Mouse (Mus musculus) hindbrain, embryonic 11.5 days (tissue): Measurements from ENCODE around the gene Mc3r. TPM values are rescaled to one million over a fixed set of nuclear protein-coding genes. Genes with fewer than 3 reads are reported as not detected.

Source experiments
- ATAC-seq: fragments of 200-750 bp; cut with Nextera tagmentation; 2 replicates; pipeline ENCODE4 v1.8.0; 2017; ENCODE audit warnings: mild to moderate bottlenecking, moderate TSS enrichment, moderate library complexity; ENCODE audit not compliant: low FRiP score
- DNase-seq: peaks from one replicate; pipeline ENCODE4 v3.0.0-alpha.2; 2015; ENCODE audit warnings: low spot score
- H3K27ac ChIP-seq: fragments of 300-500 bp; sonication (generic); 2 replicates; pipeline ENCODE4 v1.5.1; 2014; ENCODE audit warnings: mild to moderate bottlenecking, low read depth, low read length
- H3K27me3 ChIP-seq: fragments of 300-500 bp; sonication (generic); 2 replicates; pipeline ENCODE4 v1.6.1; 2014; ENCODE audit warnings: mild to moderate bottlenecking, low read length, moderate library complexity, mixed read lengths; ENCODE audit not compliant: control insufficient read depth, insufficient read depth
- H3K36me3 ChIP-seq: fragments of 300-500 bp; sonication (generic); 2 replicates; pipeline ENCODE4 v1.6.1; 2014; ENCODE audit warnings: mild to moderate bottlenecking, low read length, moderate library complexity, mixed read lengths; ENCODE audit not compliant: control insufficient read depth, insufficient read depth
- H3K4me1 ChIP-seq: fragments of 300-500 bp; sonication (generic); replicated peaks from 2 replicates; pipeline ENCODE4 v1.6.1; 2014; ENCODE audit warnings: low read length, mixed read lengths; ENCODE audit not compliant: control insufficient read depth, insufficient read depth
- H3K4me2 ChIP-seq: fragments of 300-500 bp; sonication (generic); replicated peaks from 2 replicates; pipeline ENCODE4 v1.6.1; 2014; ENCODE audit warnings: mild to moderate bottlenecking, low read depth, low read length
- H3K4me3 ChIP-seq: fragments of 300-500 bp; sonication (generic); 2 replicates; pipeline ENCODE4 v1.5.1; 2014; ENCODE audit warnings: low read depth, low read length
- H3K9ac ChIP-seq: fragments of 300-500 bp; sonication (generic); 2 replicates; pipeline ENCODE4 v1.6.1; 2014; ENCODE audit warnings: low read depth, low read length
- H3K9me3 ChIP-seq: fragments of 300-500 bp; sonication (generic); 2 replicates; pipeline ENCODE4 v1.6.1; 2016; ENCODE audit warnings: low read length; ENCODE audit not compliant: control insufficient read depth
- WGBS: fragments of 180-500 bp; shearing (Covaris S2); extraction: QIAGEN DNeasy Blood & Tissue Kit; methylation state at CpG from one replicate; pipeline ENCODE4 v1.1.7; 2014; 5-methylcytosine and 5-hydroxymethylcytosine counted together
- polyA plus RNA-seq: library from polyadenylated mRNA; unstranded; fragments of >200 nt; fragmentation: Nextera tagmentation; extraction: Ambion mirVana; gene quantifications from 2 replicates; pipeline ENCODE4 v1.2.1, GENCODE M21; 2014

Gene Mc3r
- polyA plus RNA-seq, 1 experiment from 2014 or later: not detected

- ATAC-seq (no peak), DNase-seq (no peak)
- Histone ChIP-seq H3K4me2 (no peak overlapping the region), H3K9me3 (no peaks in the 10 kb centered on the region), H3K4me1 (no peaks in the 10 kb centered on the region), H3K4me3 (no peak overlapping the region), H3K9ac (no peak overlapping the region), H3K36me3 (no peaks in the 10 kb centered on the region), H3K27ac (no peak overlapping the region), H3K27me3 (no peaks in the 10 kb centered on the region)
- WGBS: 57% methylated on average over 5 of the region's 5 CpGs
These were observed 29.1 kb upstream of the Mc3r start for GRCm38 (mm10) chr2:172219186-172219585.

- H3K9ac ChIP-seq: no peak overlapping the region
- no peak overlapping the region for H3K4me2 ChIP-seq
- no peaks in the 10 kb centered on the region for H3K9me3 ChIP-seq
- 9% methylated on average over 16 of the region's 16 CpGs for WGBS
- H3K27me3 ChIP-seq: no peaks in the 10 kb centered on the region
- DNase-seq (peak; percentile 93), ATAC-seq (no peak; the same call in 1 of the 2 replicates)
- H3K27ac ChIP-seq: no peak overlapping the region
- no peak overlapping the region for H3K4me3 ChIP-seq
- no peaks in the 10 kb centered on the region for H3K36me3 ChIP-seq
- no peaks in the 10 kb centered on the region for H3K4me1 ChIP-seq
These were observed 26.5 kb upstream of the Mc3r start for GRCm38 (mm10) chr2:172221656-172222393.

DNA sequence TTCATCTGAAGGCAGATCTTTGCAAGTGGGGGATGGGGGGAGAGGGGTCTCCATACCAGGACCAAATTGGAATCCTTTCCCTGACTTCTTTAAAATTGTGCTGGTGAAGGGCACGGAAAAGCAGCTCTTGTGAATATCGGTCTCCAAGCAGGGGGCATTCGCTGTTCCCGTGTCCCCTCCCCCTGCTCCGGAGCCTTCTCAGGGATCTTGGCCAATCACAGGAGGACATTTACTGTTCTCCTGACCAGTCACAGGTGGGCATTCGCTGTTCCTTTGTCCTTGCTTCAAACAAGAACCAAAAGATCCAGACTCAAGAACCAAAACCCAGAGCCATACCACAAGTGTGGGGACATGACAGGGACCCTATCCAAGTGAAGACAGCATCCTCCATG lies 25.9 kb upstream of the Mc3r start:
- no peak overlapping the region for H3K9ac ChIP-seq
- WGBS: 21% methylated on average over 6 of the region's 6 CpGs
- H3K27me3 ChIP-seq: no peaks in the 10 kb centered on the region
- no peak overlapping the region for H3K4me2 ChIP-seq
- H3K4me3 ChIP-seq: no peak overlapping the region
- H3K9me3 ChIP-seq: no peaks in the 10 kb centered on the region
- ATAC-seq: no peak
- no peak for DNase-seq
- H3K36me3 ChIP-seq: no peaks in the 10 kb centered on the region
- H3K27ac ChIP-seq: no peak overlapping the region
- H3K4me1 ChIP-seq: no peaks in the 10 kb centered on the region

- Histone ChIP-seq H3K4me3 (no peak overlapping the region), H3K4me2 (no peak overlapping the region), H3K27ac (no peak overlapping the region), H3K36me3 (no peaks in the 10 kb centered on the region), H3K4me1 (no peaks in the 10 kb centered on the region), H3K9me3 (no peaks in the 10 kb centered on the region), H3K27me3 (no peaks in the 10 kb centered on the region), H3K9ac (no peak overlapping the region)
- 84% methylated on average over 7 of the region's 7 CpGs for WGBS
- no peak for ATAC-seq
- DNase-seq: no peak
These were observed 25.4 kb upstream of the Mc3r start for GRCm38 (mm10) chr2:172222891-172223290.

DNA sequence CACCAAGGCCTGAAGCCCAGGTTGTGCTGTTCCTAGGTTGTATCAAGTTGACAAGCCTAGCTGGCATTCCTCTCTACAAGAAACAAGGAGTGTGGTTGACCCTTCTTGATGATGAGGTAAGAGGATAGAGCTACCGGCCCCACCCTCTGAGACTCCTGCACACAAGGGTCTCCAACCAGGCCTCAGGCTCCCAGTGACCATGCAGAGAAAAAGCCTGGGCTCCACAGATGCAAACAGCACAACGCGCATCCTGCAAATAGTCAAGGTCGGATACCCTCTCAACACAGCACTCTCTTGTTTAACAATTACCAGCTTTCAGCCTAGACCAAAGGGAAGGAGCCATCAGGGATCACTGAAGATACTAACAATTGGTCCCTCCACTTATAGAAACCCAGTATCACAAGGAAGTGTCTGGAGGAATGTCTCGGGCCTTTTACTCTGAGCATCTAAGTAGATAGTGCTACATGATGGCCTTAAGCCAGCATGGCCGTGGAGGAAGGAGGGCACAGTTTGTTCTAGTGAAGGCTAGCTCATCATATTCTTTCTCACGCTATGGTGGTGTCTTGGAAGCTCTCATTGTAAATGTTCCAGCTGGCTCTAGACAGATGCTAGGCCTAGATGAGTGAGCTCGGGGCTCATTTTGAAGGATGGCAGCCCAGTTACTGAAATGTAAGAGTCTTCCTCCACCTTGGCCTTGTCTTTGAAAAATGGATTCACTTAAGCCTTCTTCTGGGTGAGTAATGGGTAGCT lies 24.7 kb upstream of the Mc3r start:
- H3K36me3 ChIP-seq: no peaks in the 10 kb centered on the region
- no peak overlapping the region for H3K27ac ChIP-seq
- H3K9me3 ChIP-seq: no peaks in the 10 kb centered on the region
- no peak overlapping the region for H3K4me3 ChIP-seq
- no peaks in the 10 kb centered on the region for H3K27me3 ChIP-seq
- H3K4me2 ChIP-seq: no peak overlapping the region
- 86% methylated on average over 8 of the region's 8 CpGs for WGBS
- DNase-seq (no peak), ATAC-seq (no peak)
- H3K4me1 ChIP-seq: no peaks in the 10 kb centered on the region
- H3K9ac ChIP-seq: no peak overlapping the region

- no peaks in the 10 kb centered on the region for H3K9me3 ChIP-seq
- H3K36me3 ChIP-seq: no peaks in the 10 kb centered on the region
- no peak overlapping the region for H3K4me3 ChIP-seq
- H3K27me3 ChIP-seq: no peaks in the 10 kb centered on the region
- no peak overlapping the region for H3K27ac ChIP-seq
- no peaks in the 10 kb centered on the region for H3K4me1 ChIP-seq
- H3K9ac ChIP-seq: no peak overlapping the region
- 36% methylated on average over 7 of the region's 7 CpGs for WGBS
- DNase-seq: peak; percentile 64
- peak; percentile 43; the same call in 1 of the 2 replicates for ATAC-seq
- no peak overlapping the region for H3K4me2 ChIP-seq
These were observed 21.3 kb upstream of the Mc3r start for GRCm38 (mm10) chr2:172226945-172227344.

DNA sequence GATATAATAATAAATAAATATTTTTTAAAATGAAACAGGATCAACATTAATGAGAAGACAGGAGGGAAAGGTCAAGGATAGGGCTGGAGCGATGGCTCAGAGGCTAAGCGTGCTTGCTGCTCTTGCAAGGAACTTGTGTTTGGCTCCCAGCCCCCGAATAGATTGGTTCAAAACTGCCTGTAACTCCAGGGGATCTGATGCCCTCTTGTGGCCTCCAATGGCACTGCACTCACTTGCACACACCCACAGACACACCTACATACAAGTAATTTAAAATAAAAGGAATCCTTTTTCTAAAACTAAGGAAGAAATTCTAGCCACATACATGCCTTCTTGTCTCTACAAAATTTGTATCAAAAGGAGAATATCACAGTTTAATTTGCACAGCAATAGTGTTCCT lies 20.5 kb upstream of the Mc3r start:
- H3K9me3 ChIP-seq: no peaks in the 10 kb centered on the region
- WGBS: 93% methylated on average over 3 of the region's 3 CpGs
- no peak overlapping the region for H3K4me3 ChIP-seq
- no peak overlapping the region for H3K9ac ChIP-seq
- no peak overlapping the region for H3K4me2 ChIP-seq
- no peak overlapping the region for H3K27ac ChIP-seq
- DNase-seq: no peak
- no peaks in the 10 kb centered on the region for H3K27me3 ChIP-seq
- H3K36me3 ChIP-seq: no peaks in the 10 kb centered on the region
- no peaks in the 10 kb centered on the region for H3K4me1 ChIP-seq
- no peak for ATAC-seq

GRCm38 (mm10) chr2:172229190-172229589 lies 19.1 kb upstream of the Mc3r start:
- ATAC-seq: no peak

DNA sequence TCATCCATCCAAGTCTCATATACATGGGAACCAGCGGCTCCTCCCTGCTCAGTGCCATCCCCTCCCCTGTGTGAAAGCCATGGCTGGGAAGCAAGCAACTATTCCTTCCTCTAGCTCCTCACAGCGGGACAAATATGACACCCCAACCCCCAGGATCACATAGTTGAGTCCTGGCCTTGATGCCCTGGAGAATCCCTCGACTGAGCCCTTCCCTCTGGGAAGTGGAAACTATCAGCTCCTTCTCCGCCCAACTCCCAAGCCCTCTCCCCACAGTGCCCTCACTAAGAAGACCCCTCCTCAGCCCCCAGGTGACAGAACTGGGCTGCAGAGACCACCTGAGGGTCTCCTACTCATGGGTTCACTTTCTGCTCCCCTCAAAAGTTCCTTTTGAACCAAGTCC lies 18.2 kb upstream of the Mc3r start:
- H3K9me3 ChIP-seq: no peaks in the 10 kb centered on the region
- DNase-seq: no peak
- no peak for ATAC-seq

More at GRCm38 (mm10) chr2:172229190-172229589, 19.1 kb upstream of the Mc3r start:
- Histone ChIP-seq H3K9ac (no peak overlapping the region), H3K4me2 (no peak overlapping the region), H3K9me3 (no peaks in the 10 kb centered on the region), H3K4me3 (no peak overlapping the region), H3K36me3 (no peaks in the 10 kb centered on the region), H3K27me3 (no peaks in the 10 kb centered on the region), H3K4me1 (no peaks in the 10 kb centered on the region), H3K27ac (no peak overlapping the region)
- 52% methylated on average over 3 of the region's 3 CpGs for WGBS
- DNase-seq: no peak

More for the DNA sequence above, 18.2 kb upstream of the Mc3r start:
- Histone ChIP-seq H3K36me3 (no peaks in the 10 kb centered on the region), H3K4me1 (no peaks in the 10 kb centered on the region), H3K4me2 (no peak overlapping the region), H3K27me3 (no peaks in the 10 kb centered on the region), H3K27ac (no peak overlapping the region), H3K4me3 (no peak overlapping the region), H3K9ac (no peak overlapping the region)
- WGBS: 68% methylated on average over 4 of the region's 4 CpGs
